Mouse (Mus musculus) midbrain, postnatal 0 days (tissue): ENCODE data around the gene Nfia. TPM values are rescaled to one million over a fixed set of nuclear protein-coding genes. Genes with fewer than 3 reads are reported as not detected.

Experiments used
- ATAC-seq: fragments of 200-750 bp; cut with Nextera tagmentation; 2 replicates; pipeline ENCODE4 v1.8.0; 2017; ENCODE audit warnings: moderate number of reproducible peaks, mild to moderate bottlenecking, moderate TSS enrichment, moderate library complexity; ENCODE audit not compliant: low FRiP score
- DNase-seq: peaks from one replicate; pipeline ENCODE4 v3.0.0-alpha.2; 2015; ENCODE audit warnings: low spot score
- H3K27ac ChIP-seq: fragments of 300-500 bp; sonication (generic); 2 replicates; pipeline ENCODE4 v1.5.1; 2014; ENCODE audit warnings: low read depth, mild to moderate bottlenecking, low read length, mixed read lengths
- H3K27me3 ChIP-seq: fragments of 300-500 bp; sonication (generic); 2 replicates; pipeline ENCODE4 v1.6.1; 2014; ENCODE audit warnings: low read length, control low read depth, mixed read lengths; ENCODE audit not compliant: insufficient read depth
- H3K36me3 ChIP-seq: fragments of 300-500 bp; sonication (generic); 2 replicates; pipeline ENCODE4 v1.6.1; 2014; ENCODE audit warnings: low read length, control low read depth, mixed read lengths; ENCODE audit not compliant: insufficient read depth
- H3K4me1 ChIP-seq: fragments of 300-500 bp; sonication (generic); 2 replicates; pipeline ENCODE4 v1.6.1; 2014; ENCODE audit warnings: mild to moderate bottlenecking, control low read depth, antibody characterized with exemption, low read length, mixed read lengths; ENCODE audit not compliant: insufficient read depth
- H3K4me2 ChIP-seq: fragments of 300-500 bp; sonication (generic); 2 replicates; pipeline ENCODE4 v1.6.1; 2014; ENCODE audit warnings: low read depth, mild to moderate bottlenecking, low read length, mixed read lengths; ENCODE audit not compliant: poor library complexity, severe bottlenecking
- H3K4me3 ChIP-seq: fragments of 300-500 bp; sonication (generic); 2 replicates; pipeline ENCODE4 v1.5.1; 2014; ENCODE audit warnings: low read depth, mild to moderate bottlenecking, low read length, moderate library complexity
- H3K9ac ChIP-seq: fragments of 300-500 bp; sonication (generic); replicated peaks from 2 replicates; pipeline ENCODE4 v1.6.1; 2014; ENCODE audit warnings: mild to moderate bottlenecking, low read length, moderate library complexity, mixed read lengths; ENCODE audit not compliant: poor library complexity, severe bottlenecking
- H3K9me3 ChIP-seq: fragments of 300-500 bp; sonication (generic); 2 replicates; pipeline ENCODE4 v1.6.1; 2016; ENCODE audit warnings: low read length, control low read depth
- CTCF ChIP-seq: IDR thresholded peaks from 2 replicates; pipeline ENCODE4 v1.5.1; 2016; ENCODE audit warnings: antibody characterized with exemption, mild to moderate bottlenecking
- WGBS: fragments of 180-500 bp; shearing (Covaris S2); extraction: QIAGEN DNeasy Blood & Tissue Kit; methylation state at CpG from one replicate; pipeline ENCODE4 v1.1.7; 2014; 5-methylcytosine and 5-hydroxymethylcytosine counted together
- polyA plus RNA-seq: library from polyadenylated mRNA; unstranded; fragments of >200 nt; fragmentation: Nextera tagmentation; extraction: Ambion mirVana; gene quantifications from 2 replicates; pipeline ENCODE4 v1.2.1, GENCODE M21; 2015
- total RNA-seq: library from RNA; depleted of rRNA; stranded (reverse); fragments of >200 nt; gene quantifications from 2 replicates; pipeline ENCODE4 v1.2.3, GENCODE M21; 2014

Nfia gene
- total and polyA plus RNA-seq, 2 experiments from 2014 or later = 35.7 to 51.7 TPM

DNA sequence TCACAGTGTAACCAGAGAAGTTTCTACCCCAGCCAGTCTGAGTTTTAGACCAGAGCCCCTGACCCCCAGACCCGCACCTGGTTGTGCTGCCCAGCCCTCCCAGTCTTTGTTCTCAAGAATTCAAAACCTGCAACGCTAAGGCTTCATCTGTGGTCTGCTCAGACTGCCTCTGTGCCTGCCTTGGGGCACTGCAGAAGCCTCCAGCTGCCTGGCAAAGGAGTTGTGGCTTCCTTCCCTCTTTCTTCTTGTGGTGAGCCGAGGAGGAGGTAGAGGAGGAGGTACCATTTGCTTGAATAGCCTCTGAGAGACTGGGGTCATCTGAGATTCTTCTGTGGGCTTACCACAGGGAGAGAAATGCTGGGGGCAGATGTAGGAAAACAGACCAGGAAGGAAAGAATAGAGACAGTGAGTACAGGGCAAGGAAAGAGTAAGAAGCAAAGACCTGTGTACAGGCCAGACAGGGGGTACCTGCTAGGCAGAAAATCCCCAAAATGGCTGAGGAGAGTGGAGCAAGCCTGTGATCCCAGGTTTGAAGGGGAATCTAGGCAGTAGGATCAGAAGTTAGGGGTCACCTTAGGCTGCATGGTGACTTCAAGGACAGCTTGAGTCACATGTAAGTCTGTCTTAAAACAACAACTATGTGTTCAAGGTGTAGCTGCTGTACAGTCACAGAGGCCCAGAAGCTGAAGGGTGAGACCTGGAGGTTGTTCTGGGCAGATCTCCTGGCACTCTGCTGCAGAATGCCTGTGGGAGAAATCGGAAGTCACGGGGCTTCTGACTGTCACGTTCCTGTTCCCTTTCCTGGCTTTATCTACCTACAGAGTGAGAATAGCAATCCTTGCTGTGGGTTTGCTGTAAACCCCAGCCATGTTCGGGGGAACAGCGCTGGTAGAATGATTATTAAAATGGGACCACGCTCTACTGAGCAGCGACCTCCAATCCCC lies 328.9 kb downstream of the Nfia start:
- H3K4me1 ChIP-seq = peaks cover 5% of the 10 kb centered on the region; the same call in 1 of the 2 replicates
- DNase-seq (no peak), ATAC-seq (no peak)
- no peak for TF ChIP-seq CTCF
- H3K9ac ChIP-seq = no peak overlapping the region
- H3K27ac ChIP-seq = no peak overlapping the region; the same call in 1 of the 2 replicates
- no peaks in the 10 kb centered on the region for H3K27me3 ChIP-seq
- no peaks in the 10 kb centered on the region for H3K36me3 ChIP-seq
- 34% methylated on average over 10 of the region's 10 CpGs for WGBS
- H3K4me3 ChIP-seq = no peak overlapping the region
- H3K4me2 ChIP-seq = no peak overlapping the region
- H3K9me3 ChIP-seq = no peaks in the 10 kb centered on the region

DNA sequence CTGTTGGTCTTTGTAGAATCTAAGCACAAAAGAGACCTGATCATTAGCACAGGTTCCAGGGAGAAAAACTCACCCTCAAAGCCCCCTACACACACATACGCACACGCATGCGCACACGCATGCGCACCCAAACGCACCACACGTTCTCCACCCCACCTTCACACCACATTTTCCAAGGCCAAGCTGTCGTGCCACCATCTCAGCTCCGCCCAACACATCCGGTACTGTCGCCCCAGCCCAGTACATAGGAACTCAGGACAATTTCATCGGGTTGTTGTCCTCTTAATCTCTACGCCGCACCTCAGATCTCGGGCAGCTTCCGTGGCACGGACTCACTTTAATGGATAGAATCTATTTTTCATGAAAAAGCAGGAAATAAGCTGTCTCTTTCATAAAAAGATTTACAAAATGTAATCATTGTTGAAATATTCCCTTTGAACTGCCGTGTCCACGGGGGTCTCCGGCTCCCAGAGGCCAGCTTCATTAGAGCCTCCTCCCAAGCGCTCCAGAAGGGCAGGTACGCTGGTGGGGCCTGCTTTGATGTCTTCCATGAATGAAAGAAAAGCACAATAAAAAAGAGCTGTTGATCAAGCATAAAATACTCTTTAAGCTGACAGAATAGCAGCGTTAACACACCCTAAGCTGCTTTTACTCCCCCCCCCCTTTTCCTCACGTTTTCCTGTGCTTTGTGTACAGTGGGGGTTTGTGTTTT lies 330.2 kb downstream of the Nfia start:
- H3K36me3 ChIP-seq = no peaks in the 10 kb centered on the region
- peak overlapping the region; percentile 46; the same call in 1 of the 2 replicates for H3K9ac ChIP-seq
- no peak for TF ChIP-seq CTCF
- peaks cover 11% of the 10 kb centered on the region; the same call in 1 of the 2 replicates for H3K4me1 ChIP-seq
- WGBS = 27% methylated on average over 24 of the region's 24 CpGs
- peak overlapping the region; percentile 39 for H3K4me2 ChIP-seq
- peak overlapping the region; percentile 26; the same call in 1 of the 2 replicates for H3K4me3 ChIP-seq
- H3K9me3 ChIP-seq = no peaks in the 10 kb centered on the region
- H3K27me3 ChIP-seq = no peaks in the 10 kb centered on the region
- DNase-seq (peak; percentile 27), ATAC-seq (peak; percentile 80)
- peak overlapping the region; percentile 52 for H3K27ac ChIP-seq

DNA sequence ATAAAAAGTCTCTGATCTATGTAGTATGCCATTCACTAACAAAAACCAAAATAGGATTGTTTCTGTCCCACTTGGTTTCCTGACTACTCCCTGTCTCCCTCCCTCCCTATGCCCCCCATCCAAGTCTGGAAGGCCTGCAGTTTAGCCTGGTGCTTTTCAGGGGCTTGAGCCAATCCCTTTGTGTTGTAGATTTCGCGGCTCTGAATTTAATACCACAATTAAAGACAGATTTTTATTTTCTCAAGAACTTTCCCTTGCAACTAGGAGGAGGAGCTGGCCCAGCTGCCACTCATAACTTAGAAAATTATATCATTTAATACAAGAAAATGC lies 330.8 kb downstream of the Nfia start:
- peaks cover 11% of the 10 kb centered on the region; the same call in 1 of the 2 replicates for H3K4me1 ChIP-seq
- no peak overlapping the region for H3K9ac ChIP-seq
- peak overlapping the region; percentile 39 for H3K4me2 ChIP-seq
- no peak for DNase-seq
- no peaks in the 10 kb centered on the region for H3K36me3 ChIP-seq
- H3K27ac ChIP-seq = no peak overlapping the region
- 12% methylated on average over 2 of the region's 2 CpGs for WGBS
- no peaks in the 10 kb centered on the region for H3K9me3 ChIP-seq
- H3K27me3 ChIP-seq = no peaks in the 10 kb centered on the region
- ATAC-seq = no peak
- no peak for TF ChIP-seq CTCF
- no peak overlapping the region for H3K4me3 ChIP-seq

DNA sequence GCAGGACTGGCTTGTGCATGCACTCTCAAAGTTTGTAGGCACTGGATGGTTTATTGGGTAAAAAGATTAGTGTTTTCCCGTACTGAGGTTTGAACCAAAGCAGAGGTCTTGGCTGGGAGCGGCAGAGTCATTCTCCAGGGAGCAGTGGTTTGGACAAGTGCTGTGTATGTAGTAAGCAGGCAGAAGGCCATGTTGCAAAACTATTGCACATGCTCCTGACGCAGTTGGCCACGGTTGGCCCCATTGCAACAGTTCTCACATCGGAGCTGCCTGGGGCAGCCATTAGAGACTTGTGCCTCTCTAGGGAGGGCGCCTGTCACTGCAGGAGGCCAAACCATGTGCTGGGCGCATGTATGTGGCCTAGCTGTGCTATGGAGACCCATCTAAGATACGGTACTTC lies 331.6 kb downstream of the Nfia start:
- Histone ChIP-seq H3K9ac (no peak overlapping the region), H3K27ac (no peak overlapping the region), H3K9me3 (no peaks in the 10 kb centered on the region), H3K36me3 (no peaks in the 10 kb centered on the region), H3K4me1 (peaks cover 11% of the 10 kb centered on the region; the same call in 1 of the 2 replicates), H3K27me3 (no peaks in the 10 kb centered on the region), H3K4me3 (no peak overlapping the region), H3K4me2 (no peak overlapping the region)
- TF ChIP-seq CTCF = no peak
- WGBS = 87% methylated on average over 8 of the region's 8 CpGs
- ATAC-seq = no peak
- DNase-seq = no peak

DNA sequence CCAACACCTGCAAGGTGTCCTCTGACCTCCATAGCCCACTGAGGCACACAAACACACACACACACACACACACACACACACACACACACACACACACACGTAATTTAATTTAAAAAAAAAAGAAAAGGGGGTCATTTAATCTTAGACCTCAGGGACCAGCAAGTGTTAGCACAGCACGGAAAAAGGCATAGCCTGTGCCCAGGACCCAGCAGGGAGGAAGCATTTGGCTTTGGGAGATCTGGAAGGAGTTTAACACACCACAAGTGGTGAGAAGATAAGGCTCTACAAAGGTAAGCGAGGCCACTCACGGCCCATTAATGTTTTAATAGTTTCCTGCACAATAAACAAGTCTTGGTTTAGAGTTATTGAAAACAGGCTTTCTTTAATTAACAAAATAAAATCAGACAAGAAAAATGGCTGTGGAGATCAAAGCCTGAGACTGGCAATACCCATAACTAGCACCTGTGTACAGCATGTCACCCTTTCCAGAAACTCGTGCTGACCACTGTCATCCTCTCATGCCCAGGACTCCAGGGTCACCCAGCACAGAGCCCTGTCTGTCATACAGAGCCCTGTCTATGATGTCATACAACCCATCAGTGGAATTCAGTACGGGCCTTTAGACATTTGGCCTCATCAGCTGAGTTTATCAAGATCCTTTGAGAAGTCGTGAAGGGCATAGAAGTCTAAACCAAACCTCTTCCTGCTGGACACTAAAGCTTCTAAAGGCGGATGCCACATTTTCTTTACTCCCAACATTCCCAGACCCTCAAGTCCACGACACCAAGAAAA lies 332.6 kb downstream of the Nfia start:
- Histone ChIP-seq H3K4me1 (peaks cover 11% of the 10 kb centered on the region; the same call in 1 of the 2 replicates), H3K27ac (no peak overlapping the region), H3K9ac (no peak overlapping the region), H3K4me2 (no peak overlapping the region), H3K4me3 (no peak overlapping the region), H3K9me3 (no peaks in the 10 kb centered on the region), H3K27me3 (no peaks in the 10 kb centered on the region), H3K36me3 (no peaks in the 10 kb centered on the region)
- no peak for ATAC-seq
- TF ChIP-seq CTCF = no peak
- 75% methylated on average over 9 of the region's 9 CpGs for WGBS
- DNase-seq = no peak
